Mouse (Mus musculus) kidney, postnatal 0 days (tissue): Measurements from ENCODE around the gene Rabggta. TPM values are rescaled to one million over a fixed set of nuclear protein-coding genes. Genes with fewer than 3 reads are reported as not detected.

Experiments used
- ATAC-seq: fragments of 200-750 bp; cut with Nextera tagmentation; replicated peaks from 2 replicates; pipeline ENCODE4 v1.8.0; 2017; ENCODE audit warnings: low read depth, moderate number of reproducible peaks, moderate TSS enrichment, moderate library complexity; ENCODE audit not compliant: low FRiP score
- DNase-seq: peaks from one replicate; pipeline ENCODE4 v3.0.0-alpha.2; 2016; ENCODE audit warnings: low spot score
- H3K27ac ChIP-seq: fragments of 300-500 bp; sonication (generic); 2 replicates; pipeline ENCODE4 v1.5.1; 2014; ENCODE audit warnings: mild to moderate bottlenecking
- H3K27me3 ChIP-seq: fragments of 300-500 bp; sonication (generic); 2 replicates; pipeline ENCODE4 v1.6.1; 2014; ENCODE audit warnings: low read length, mixed read lengths; ENCODE audit not compliant: insufficient read depth
- H3K36me3 ChIP-seq: fragments of 300-500 bp; sonication (generic); 2 replicates; pipeline ENCODE4 v1.6.1; 2014; ENCODE audit warnings: low read length, mixed read lengths; ENCODE audit not compliant: insufficient read depth
- H3K4me1 ChIP-seq: fragments of 300-500 bp; sonication (generic); replicated peaks from 2 replicates; pipeline ENCODE4 v1.6.1; 2014; ENCODE audit warnings: antibody characterized with exemption, low read length, mixed read lengths; ENCODE audit not compliant: insufficient read depth
- H3K4me2 ChIP-seq: fragments of 300-500 bp; sonication (generic); 2 replicates; pipeline ENCODE4 v1.6.1; 2014; ENCODE audit warnings: mild to moderate bottlenecking, low read length, moderate library complexity, mixed read lengths
- H3K4me3 ChIP-seq: fragments of 300-500 bp; sonication (generic); replicated peaks from 2 replicates; pipeline ENCODE4 v1.5.1; 2014; ENCODE audit warnings: low read depth, low read length
- H3K9ac ChIP-seq: fragments of 300-500 bp; sonication (generic); 2 replicates; pipeline ENCODE4 v1.6.1; 2014; ENCODE audit warnings: low read depth, low read length
- H3K9me3 ChIP-seq: fragments of 300-500 bp; sonication (generic); replicated peaks from 2 replicates; pipeline ENCODE4 v1.6.1; 2016; ENCODE audit warnings: low read length, inconsistent platforms, mixed read lengths
- CTCF ChIP-seq: IDR thresholded peaks from 2 replicates; pipeline ENCODE4 v1.5.1; 2016; ENCODE audit warnings: antibody characterized with exemption, low read depth, mild to moderate bottlenecking, moderate library complexity
- WGBS: fragments of 180-500 bp; shearing (Covaris S2); extraction: QIAGEN DNeasy Blood & Tissue Kit; methylation state at CpG from one replicate; pipeline ENCODE4 v1.1.7; 2014; 5-methylcytosine and 5-hydroxymethylcytosine counted together
- polyA plus RNA-seq: library from polyadenylated mRNA; unstranded; fragments of >200 nt; fragmentation: Nextera tagmentation; extraction: Ambion mirVana; gene quantifications from 2 replicates; pipeline ENCODE4 v1.2.1, GENCODE M21; 2015

Gene Rabggta
- polyA plus RNA-seq, 1 experiment from 2014 or later = 39.9 TPM

DNA sequence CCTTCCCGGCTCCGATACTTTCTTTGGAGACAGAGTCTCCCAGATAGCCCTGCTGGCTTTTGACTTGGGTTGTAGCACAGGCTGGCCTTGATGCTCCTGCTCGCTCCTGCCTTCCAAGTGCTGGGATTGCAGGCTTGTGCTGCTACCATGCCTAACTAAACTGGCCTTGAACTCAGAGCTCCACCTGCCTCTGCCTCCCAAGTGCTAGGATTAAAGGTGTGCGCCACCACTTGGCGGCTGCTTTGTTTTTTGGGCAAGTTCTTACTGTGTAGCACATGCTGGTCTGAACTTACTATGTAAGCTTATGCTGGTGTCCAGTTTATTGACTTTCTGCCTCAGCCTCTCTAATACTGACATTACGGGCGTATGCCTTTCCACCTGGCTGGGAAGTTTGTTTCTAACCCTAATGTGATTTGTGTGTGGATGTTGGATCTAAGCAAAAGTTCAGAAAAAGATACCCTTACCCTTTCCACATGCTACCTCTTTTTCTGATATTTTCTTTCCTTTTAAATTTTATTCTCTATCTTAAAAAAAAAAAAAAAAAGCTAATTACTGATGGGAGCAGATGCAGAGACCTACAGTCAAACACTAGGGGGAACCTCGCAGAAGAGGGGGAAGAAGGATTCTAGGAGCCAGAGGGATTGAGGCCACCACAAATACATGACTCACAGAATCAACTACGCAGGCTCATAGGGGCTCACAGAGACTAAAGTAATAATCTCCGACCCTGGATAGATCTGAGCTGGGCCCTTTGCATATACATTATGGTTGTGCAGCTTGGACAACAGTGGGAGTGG lies 25.2 kb upstream of the Rabggta start:
- no peaks in the 10 kb centered on the region for H3K27me3 ChIP-seq
- ATAC-seq (no peak), DNase-seq (no peak)
- H3K9me3 ChIP-seq = no peaks in the 10 kb centered on the region
- H3K4me3 ChIP-seq = no peak overlapping the region
- no peak overlapping the region for H3K9ac ChIP-seq
- H3K4me2 ChIP-seq = peak overlapping the region; percentile 88
- TF ChIP-seq CTCF = no peak; the same call in 1 of the 2 replicates
- peaks cover 14% of the 10 kb centered on the region for H3K4me1 ChIP-seq
- H3K27ac ChIP-seq = no peak overlapping the region
- H3K36me3 ChIP-seq = peaks cover 24% of the 10 kb centered on the region
- 88% methylated on average over 10 of the region's 10 CpGs for WGBS

DNA sequence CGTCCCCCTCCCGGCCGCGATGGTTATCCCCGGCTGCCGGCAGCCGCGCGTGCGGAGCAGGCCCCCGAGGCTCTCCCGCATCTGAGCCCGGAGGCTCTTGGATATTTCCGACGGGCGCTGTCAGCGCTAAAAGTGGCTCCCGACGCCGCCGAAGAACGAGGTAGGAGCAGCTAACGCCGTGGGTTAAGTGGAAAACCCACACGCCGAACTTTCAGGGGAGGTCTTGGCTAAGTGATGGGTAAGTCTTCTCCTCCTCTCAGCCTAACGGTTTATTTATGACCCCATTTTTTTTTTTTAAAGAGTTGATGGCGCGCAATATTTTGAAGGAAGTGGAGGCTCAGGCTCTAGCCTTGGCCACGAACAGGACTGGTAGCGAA lies 23.8 kb upstream of the Rabggta start:
- Histone ChIP-seq H3K4me3 (peak overlapping the region; percentile 70), H3K27me3 (no peaks in the 10 kb centered on the region), H3K9ac (peak overlapping the region; percentile 77), H3K4me1 (peaks cover 14% of the 10 kb centered on the region), H3K9me3 (no peaks in the 10 kb centered on the region), H3K4me2 (peak overlapping the region; percentile 88), H3K27ac (peak overlapping the region; percentile 51; the same call in 1 of the 2 replicates), H3K36me3 (peaks cover 21% of the 10 kb centered on the region)
- ATAC-seq (no peak), DNase-seq (no peak)
- WGBS = under 1% methylated on average over 31 of the region's 31 CpGs
- TF ChIP-seq CTCF = no peak

GRCm38 (mm10) chr14:55745180-55745860 lies 23.3 kb upstream of the Rabggta start, which contains the start of the genes Dhrs1 and Nop9:
Gene Dhrs1, minus strand, starts transcription at chr14:55745690.
Gene Nop9, plus strand, starts transcription at chr14:55745693.
- ATAC-seq (peak; percentile 86), DNase-seq (peak; percentile 91)
- no peaks in the 10 kb centered on the region for H3K27me3 ChIP-seq
- H3K9ac ChIP-seq = peak within 1 kb of the TSS; percentile 77
- peak within 1 kb of the TSS; percentile 51; the same call in 1 of the 2 replicates for H3K27ac ChIP-seq
- WGBS = under 1% methylated on average over 41 of the region's 48 CpGs
- peak within 1 kb of the TSS; percentile 88 for H3K4me2 ChIP-seq
- H3K36me3 ChIP-seq = peaks cover 22% of the 10 kb centered on the region
- TF ChIP-seq CTCF = no peak
- H3K4me3 ChIP-seq = peak within 1 kb of the TSS; percentile 70
- H3K9me3 ChIP-seq = no peaks in the 10 kb centered on the region
- peaks cover 14% of the 10 kb centered on the region for H3K4me1 ChIP-seq

DNA sequence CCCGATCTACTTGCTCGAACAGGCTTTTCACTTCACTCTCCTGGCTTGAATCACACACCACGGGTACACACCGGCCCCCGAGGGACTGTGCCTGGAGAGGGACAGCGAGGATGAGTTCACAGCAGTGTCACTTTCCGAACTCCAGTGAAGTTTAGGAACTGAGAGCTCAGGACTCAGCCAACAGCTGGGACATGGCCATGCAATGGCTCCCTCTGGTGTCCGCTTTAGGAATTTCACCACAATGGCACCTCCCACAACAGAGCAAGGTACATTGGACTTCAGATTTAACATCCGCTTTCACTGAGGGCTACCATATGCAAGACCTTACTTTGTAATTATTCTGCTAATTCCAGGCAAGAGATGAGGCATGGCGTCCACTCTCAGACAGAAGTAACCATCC lies 21.6 kb upstream of the Rabggta start:
- ATAC-seq (peak; percentile 69), DNase-seq (peak; percentile 89)
- 17% methylated on average over 10 of the region's 10 CpGs for WGBS
- Histone ChIP-seq H3K9ac (no peak overlapping the region), H3K4me3 (no peak overlapping the region), H3K27ac (no peak overlapping the region), H3K9me3 (no peaks in the 10 kb centered on the region), H3K4me1 (peaks cover 14% of the 10 kb centered on the region), H3K27me3 (no peaks in the 10 kb centered on the region), H3K4me2 (peak overlapping the region; percentile 41), H3K36me3 (peaks cover 32% of the 10 kb centered on the region)
- peak; percentile 99 for TF ChIP-seq CTCF

DNA sequence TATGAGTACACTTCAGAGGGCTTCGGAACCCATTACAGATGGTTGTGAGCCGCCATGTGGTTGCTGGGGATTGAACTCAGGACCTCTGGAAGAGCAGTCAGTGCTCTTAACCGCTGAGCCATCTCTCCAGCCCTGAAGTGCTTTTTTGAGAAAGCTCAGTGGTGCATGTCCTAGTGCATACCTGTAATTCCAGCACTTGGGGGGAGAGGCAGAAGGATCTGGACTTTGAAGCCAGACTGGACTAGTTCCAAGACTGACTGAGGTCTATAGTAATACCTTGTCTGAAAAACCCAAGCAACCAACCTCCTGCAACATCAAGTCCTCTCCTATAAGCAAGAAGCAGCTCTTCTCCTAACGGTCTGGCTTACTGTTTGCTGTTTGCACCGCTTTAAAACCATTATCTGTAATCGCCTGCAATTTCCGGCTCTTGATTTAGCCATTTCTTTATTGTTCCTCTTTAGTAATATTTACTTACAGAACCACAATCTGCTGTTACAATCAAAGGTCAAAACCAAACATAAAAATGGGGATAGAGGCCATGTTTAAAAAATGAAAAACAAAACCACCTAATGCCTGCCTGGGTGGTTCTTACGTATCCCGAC lies 15.1 kb upstream of the Rabggta start:
- 0 out of 2 replicates have a peak overlapping the region, but pooled peaks have one; percentile 8 for H3K27ac ChIP-seq
- TF ChIP-seq CTCF = no peak
- DNase-seq (peak; percentile 44), ATAC-seq (peak; percentile 76)
- no peak overlapping the region for H3K4me3 ChIP-seq
- H3K36me3 ChIP-seq = peaks cover 37% of the 10 kb centered on the region
- H3K4me1 ChIP-seq = no peaks in the 10 kb centered on the region
- no peak overlapping the region for H3K4me2 ChIP-seq
- H3K27me3 ChIP-seq = no peaks in the 10 kb centered on the region
- 70% methylated on average over 9 of the region's 9 CpGs for WGBS
- H3K9ac ChIP-seq = no peak overlapping the region
- H3K9me3 ChIP-seq = no peaks in the 10 kb centered on the region

DNA sequence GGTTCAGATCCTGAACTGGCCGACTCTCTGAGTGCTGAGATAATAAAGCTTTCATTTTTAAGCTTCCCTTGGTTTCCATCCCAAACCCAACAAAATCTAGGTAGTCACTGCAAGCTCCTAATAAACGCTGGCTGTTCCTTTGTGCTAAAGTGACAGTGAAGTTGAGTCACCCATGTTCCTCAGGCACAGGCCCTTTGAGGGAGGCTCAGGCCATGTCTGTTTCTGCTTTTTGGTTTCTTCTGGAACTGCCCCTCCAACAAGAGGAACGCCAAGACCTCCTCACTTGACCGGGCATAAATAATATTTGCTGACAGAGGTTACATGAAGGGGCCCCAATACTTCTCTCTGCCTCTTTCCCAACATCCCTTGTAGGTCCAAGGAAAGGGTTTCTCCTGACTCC lies 13.7 kb upstream of the Rabggta start:
- no peaks in the 10 kb centered on the region for H3K4me1 ChIP-seq
- ATAC-seq = no peak
- H3K4me3 ChIP-seq = no peak overlapping the region
- WGBS = 77% methylated on average over 4 of the region's 4 CpGs
- H3K4me2 ChIP-seq = no peak overlapping the region
- no peaks in the 10 kb centered on the region for H3K9me3 ChIP-seq
- no peak for TF ChIP-seq CTCF
- H3K9ac ChIP-seq = no peak overlapping the region
- no peak for DNase-seq
- no peaks in the 10 kb centered on the region for H3K27me3 ChIP-seq
- peaks cover 25% of the 10 kb centered on the region for H3K36me3 ChIP-seq
- no peak overlapping the region for H3K27ac ChIP-seq
